Mouse (Mus musculus): ENCODE results near the gene Ovol3.

Gene Ovol3

DNA sequence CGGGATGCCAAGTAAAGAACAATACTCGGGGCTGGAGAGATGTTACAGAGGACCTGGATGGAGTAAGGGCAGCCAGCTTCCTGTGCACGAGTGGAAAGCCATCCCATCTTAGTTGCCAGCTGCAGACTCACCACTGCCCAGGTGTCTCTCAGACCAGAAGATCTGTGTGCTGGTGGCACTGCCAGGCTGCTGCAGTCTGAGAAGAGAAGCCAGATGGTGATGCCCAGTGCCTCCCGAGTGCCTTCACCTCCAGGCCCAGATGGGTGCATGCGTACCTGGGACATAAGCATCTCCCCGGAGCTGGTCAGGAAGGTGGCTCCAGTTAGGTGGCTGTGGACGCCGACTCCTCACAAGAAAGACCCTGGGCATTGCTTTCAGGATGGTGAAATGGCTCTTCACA lies 434 bp downstream of the Ovol3 start:
- ChIA-PET CTCF (interaction anchor here in 2 of 4 experiments (0.6 to 1.5 kb wide), 3 partner anchors 25 to 434 kb away, joined by 3 to 4 read pairs (median 3); no protein-coding TSS in a partner anchor), POLR2A (interaction anchor here in 3 of 4 experiments (0.5 to 6.2 kb wide), 10 partner anchors 7 to 329 kb away, joined by 3 to 73 read pairs (median 6); partner anchors contain the start of genes Thap8 (in 2 of the 3), Wdr62 (in 2 of the 3) and Zfp260 (in 1 of the 3))

GRCm38 (mm10) chr7:30234276-30234858 lies 1.2 kb downstream of the Ovol3 start:
- CTCF ChIA-PET: interaction anchor here in 2 of 4 experiments (1.1 to 1.5 kb wide), 3 partner anchors 18 to 65 kb away, joined by 3 to 8 read pairs (median 4); no protein-coding TSS in a partner anchor
- POLR2A ChIA-PET: interaction anchor here (0.7 to 6.2 kb wide), 13 partner anchors 8 to 140 kb away, joined by 3 to 73 read pairs (median 3); partner anchors contain the start of genes Thap8 (in 2 of the 4), Wdr62 (in 2 of the 4) and Zfp260 (in 1 of the 4)

DNA sequence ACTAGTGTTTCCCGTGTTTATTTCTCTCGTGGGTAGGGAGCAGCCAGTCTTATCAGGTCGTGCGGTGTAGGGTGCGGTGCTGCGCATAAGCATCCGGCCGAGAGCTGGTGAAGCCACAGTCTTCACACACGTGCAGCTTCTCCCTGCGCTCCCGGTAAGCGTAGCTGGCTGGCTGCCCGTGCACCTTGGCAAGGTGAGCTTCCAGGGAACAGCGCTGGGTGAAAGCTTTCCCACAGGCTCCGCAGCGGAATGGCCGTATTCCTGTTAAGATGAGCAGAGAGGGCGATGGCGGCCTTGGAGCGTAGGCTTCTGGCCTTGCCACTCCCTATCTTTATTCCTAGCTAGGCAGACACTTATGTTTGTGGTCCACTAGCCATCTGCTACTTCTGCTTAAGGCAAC lies 2.1 kb downstream of the Ovol3 start:
- ChIA-PET CTCF (interaction anchor here (0.5 to 2.7 kb wide), 22 partner anchors 14 to 1201 kb away, joined by 3 to 11 read pairs (median 4); partner anchors contain the start of genes Capns1 (in 1 of the 4), Thap8 (in 1 of the 4) and Wdr62 (in 1 of the 4)), POLR2A (interaction anchor here (0.5 to 6.2 kb wide), 24 partner anchors 9 to 724 kb away, joined by 3 to 73 read pairs (median 4); partner anchors contain the start of genes Thap8 (in 2 of the 4), Wdr62 (in 2 of the 4), Cox7a1 (in 1 of the 4) and E130208F15Rik (in 1 of the 4))

DNA sequence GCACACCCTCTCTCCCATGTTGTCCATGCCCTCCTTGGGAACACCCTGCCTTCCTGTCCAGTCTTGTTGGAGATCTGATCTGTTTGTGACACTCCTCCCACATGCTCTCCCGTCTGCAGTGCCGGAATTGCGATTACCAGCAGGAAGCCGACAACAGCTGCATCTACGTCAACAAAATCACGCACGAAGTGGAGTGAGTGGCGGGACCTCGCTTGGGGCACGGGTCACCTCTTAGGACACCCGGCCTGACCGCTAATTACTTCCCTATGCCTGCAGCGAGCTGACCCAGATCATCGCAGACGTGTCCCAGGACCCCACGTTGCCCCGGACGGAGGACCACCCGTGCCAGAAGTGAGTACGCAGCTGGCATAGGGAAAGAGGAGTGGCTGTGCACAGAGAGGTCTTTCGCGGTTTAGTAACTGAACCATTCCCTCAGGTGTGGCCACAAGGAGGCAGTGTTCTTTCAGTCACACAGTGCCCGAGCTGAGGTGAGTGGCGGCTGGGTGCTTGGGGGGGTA lies 2.8 kb downstream of the Ovol3 start:
- ChIA-PET CTCF (interaction anchor here (0.6 to 2.7 kb wide), 19 partner anchors 13 to 220 kb away, joined by 3 to 11 read pairs (median 4); partner anchors contain the start of genes Capns1 (in 1 of the 4), Thap8 (in 1 of the 4) and Wdr62 (in 1 of the 4)), POLR2A (interaction anchor here in 3 of 4 experiments (0.8 to 6.2 kb wide), 30 partner anchors 8 to 307 kb away, joined by 3 to 73 read pairs (median 4); partner anchors contain the start of genes Thap8 (in 3 of the 3), Wdr62 (in 3 of the 3), Cox7a1 (in 1 of the 3) and E130208F15Rik (in 1 of the 3))

- POLR2A ChIA-PET: interaction anchor here (0.5 to 6.2 kb wide), 50 partner anchors 8 to 394 kb away, joined by 3 to 73 read pairs (median 4); partner anchors contain the start of genes Thap8 (in 3 of the 4), Wdr62 (in 3 of the 4), Alkbh6 (in 1 of the 4) and Capns1 (in 1 of the 4)
- CTCF ChIA-PET: interaction anchor here in 3 of 4 experiments (0.7 to 2.7 kb wide), 14 partner anchors 11 to 219 kb away, joined by 3 to 10 read pairs (median 6); partner anchors contain the start of genes Capns1 (in 1 of the 3) and Wdr62 (in 1 of the 3)
Measured at GRCm38 (mm10) chr7:30231669-30232454, 3.7 kb downstream of the Ovol3 start, which contains the start of the genes Polr2i and Tbcb. Gene Polr2i (plus strand): TSS chr7:30231948. Gene Tbcb (minus strand): TSS chr7:30232272.

DNA sequence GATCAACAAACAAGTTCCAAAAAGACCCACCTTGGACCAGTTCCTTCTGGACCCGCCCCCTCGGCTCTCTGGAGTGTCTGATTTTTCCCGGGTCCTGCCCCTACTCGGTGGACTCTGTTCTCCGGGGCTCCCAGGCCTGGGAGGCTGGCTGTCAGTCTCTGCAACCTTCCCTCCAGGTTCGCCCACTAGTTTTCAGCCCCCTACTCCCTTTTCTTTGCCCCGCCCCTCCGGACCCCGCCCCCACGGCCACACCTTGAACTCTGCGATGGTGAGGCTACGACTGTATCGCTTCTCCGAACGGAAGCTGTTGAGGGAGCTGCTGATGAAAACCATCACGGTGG lies 4.2 kb downstream of the Ovol3 start:
- POLR2A ChIA-PET: interaction anchor here (0.5 to 6.2 kb wide), 41 partner anchors 8 to 395 kb away, joined by 3 to 73 read pairs (median 4); partner anchors contain the start of genes Thap8 (in 3 of the 4), Wdr62 (in 3 of the 4), Alkbh6 (in 1 of the 4) and Capns1 (in 1 of the 4)
- CTCF ChIA-PET: interaction anchor here in 3 of 4 experiments (0.7 to 2.7 kb wide), 11 partner anchors 11 to 101 kb away, joined by 3 to 10 read pairs (median 6); partner anchors contain the start of genes Capns1 (in 1 of the 3) and Wdr62 (in 1 of the 3)

DNA sequence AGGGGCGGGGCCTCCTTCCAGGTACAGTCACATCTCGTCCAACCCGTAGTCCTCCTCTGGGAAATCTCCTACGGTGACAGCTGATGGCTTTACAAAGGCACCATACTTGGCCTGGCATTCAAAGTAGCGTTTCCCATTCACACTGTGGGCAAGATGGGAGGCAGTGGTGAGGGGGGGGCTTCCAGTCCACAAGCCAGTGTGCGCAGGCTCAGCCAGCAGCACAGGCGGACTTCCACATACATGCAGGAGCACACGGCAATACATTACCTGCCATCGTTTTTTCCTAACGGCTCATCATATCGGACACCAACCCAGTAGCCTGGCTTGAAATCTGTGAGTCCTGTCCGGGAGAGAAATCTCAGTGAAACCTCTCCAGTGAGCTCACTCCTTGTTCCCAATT lies 11.3 kb downstream of the Ovol3 start:
- ChIA-PET CTCF (no interaction called here), POLR2A (interaction anchor here in 2 of 4 experiments (1.5 to 1.9 kb wide), 2 partner anchors 30 to 56 kb away, joined by 5 read pairs; partner anchors contain the start of genes Thap8 (in 1 of the 2) and Wdr62 (in 1 of the 2))

- CTCF ChIA-PET: interaction anchor here in 1 of 4 experiments (0.9 kb wide), 1 partner anchor 24 kb away, joined by 3 read pairs; the partner anchor contains the start of gene Capns1
- POLR2A ChIA-PET: interaction anchor here in 2 of 4 experiments (0.6 to 2.0 kb wide), 5 partner anchors 9 to 193 kb away, joined by 3 to 7 read pairs (median 3); partner anchors contain the start of genes Capns1 (in 1 of the 2), Polr2i (in 1 of the 2), Tbcb (in 1 of the 2) and Wdr62 (in 1 of the 2)
Measured at GRCm38 (mm10) chr7:30222205-30222604, 13.3 kb downstream of the Ovol3 start.

DNA sequence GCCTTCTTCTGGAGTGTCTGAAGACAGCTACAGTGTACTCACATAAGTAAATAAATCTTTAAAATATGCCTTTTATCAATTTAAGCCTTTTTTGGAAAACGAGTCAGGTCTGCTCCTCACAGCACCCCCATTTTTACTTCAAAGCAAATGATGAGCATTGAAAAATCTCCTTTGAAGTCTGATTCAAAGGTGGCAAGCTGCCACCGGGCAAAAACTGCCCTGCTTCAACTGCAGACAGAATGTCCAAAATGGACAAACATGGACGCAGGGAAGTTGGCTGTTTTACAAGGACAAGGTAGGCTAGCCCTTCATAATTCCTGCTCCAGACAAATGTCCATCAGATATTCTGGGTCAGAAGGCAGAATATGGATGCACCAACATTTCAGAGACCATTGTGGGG lies 14.1 kb downstream of the Ovol3 start:
- ChIA-PET POLR2A (interaction anchor here in 2 of 4 experiments (0.8 to 2.4 kb wide), 4 partner anchors 10 to 126 kb away, joined by 3 to 8 read pairs (median 6); partner anchors contain the start of genes Polr2i (in 2 of the 2), Tbcb (in 2 of the 2), Thap8 (in 1 of the 2) and Wdr62 (in 1 of the 2)), CTCF (interaction anchor here in 1 of 4 experiments (1.1 kb wide), 1 partner anchor 16 kb away, joined by 3 read pairs; no protein-coding TSS in a partner anchor)

DNA sequence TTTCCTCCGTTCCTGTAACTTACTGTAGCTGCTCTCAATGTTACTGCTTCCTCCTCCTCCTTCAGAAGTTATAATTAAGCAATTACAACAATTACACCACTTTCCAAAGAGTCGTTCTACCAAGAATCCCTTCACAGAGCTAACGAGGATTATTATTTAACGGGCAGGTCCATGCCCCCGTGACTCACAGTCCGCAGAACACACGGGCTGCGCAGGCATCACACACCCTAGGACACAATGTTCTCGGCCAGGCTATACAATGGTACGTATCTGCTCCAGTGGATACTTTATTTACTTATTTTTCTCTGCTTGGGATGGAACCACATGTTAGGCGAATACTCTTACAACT lies 15.5 kb downstream of the Ovol3 start:
- ChIA-PET POLR2A (interaction anchor here (0.6 to 5.3 kb wide), 32 partner anchors 9 to 150 kb away, joined by 3 to 36 read pairs (median 5); partner anchors contain the start of genes Polr2i (in 4 of the 4), Tbcb (in 4 of the 4), Capns1 (in 3 of the 4) and Thap8 (in 3 of the 4)), CTCF (interaction anchor here (0.5 to 3.8 kb wide), 15 partner anchors 10 to 621 kb away, joined by 3 to 51 read pairs (median 4); partner anchors contain the start of gene Capns1 (in 2 of the 4))

DNA sequence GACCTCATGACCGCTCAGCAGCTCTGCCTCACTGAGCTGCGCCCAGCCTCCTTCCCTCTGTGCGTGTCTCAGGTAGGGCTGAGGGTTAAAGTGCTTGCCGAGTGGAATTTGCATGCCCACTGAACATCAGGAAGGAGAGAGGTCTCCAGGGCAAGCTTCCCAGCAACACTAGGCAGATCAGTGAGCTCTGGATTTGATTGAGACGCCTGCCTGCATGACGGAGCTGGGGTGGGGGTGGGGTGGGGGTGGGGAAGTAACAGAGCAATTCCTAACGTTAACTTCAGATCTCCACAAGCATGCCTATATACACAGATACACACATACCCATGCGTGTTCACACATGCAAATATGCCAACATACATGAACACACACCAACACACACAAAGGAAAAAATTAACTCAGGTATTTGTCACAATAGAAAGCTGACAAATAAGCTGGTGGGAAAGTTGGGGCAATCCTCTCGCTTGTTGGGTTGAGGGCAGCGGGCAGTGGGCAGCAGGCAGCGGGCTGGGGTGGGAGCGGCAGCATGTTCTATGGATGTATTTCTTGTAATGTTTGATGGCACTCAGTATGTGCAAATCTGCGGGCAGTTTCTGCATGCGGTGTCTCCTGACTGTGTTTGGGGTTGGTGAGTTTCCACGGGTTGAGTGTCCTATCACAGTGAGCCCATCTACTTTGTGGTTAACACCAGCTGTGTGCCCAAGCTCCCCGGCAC lies 16.1 kb downstream of the Ovol3 start:
- CTCF ChIA-PET: interaction anchor here (0.5 to 3.8 kb wide), 22 partner anchors 8 to 620 kb away, joined by 3 to 51 read pairs (median 4); partner anchors contain the start of genes Capns1 (in 2 of the 4), Polr2i (in 1 of the 4) and Tbcb (in 1 of the 4)

DNA sequence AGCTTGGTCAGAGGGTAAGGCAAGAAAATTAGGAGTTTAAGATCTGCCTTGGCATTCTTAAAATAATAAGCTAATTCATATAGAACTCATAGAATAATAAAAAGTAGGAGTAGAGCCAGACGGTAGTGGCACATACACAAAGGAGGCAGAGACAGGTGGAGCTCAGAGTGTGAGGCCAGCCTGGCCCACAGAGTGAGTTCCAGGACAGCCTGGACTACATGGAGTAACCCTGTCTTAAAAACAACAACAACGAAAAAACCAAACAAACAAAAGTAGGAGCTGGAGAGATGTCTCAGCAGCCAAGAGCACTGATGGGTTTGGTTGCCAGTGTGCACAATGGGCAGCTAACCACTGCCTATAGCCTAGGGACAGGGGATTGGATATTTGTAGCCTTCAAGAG lies 18.2 kb downstream of the Ovol3 start:
- ChIA-PET CTCF (interaction anchor here (0.6 to 3.8 kb wide), 46 partner anchors 12 to 1585 kb away, joined by 3 to 51 read pairs (median 5); partner anchors contain the start of genes Capns1 (in 2 of the 4), Cox7a1 (in 2 of the 4), Polr2i (in 2 of the 4) and Tbcb (in 2 of the 4)), POLR2A (interaction anchor here (0.5 to 5.3 kb wide), 35 partner anchors 12 to 234 kb away, joined by 3 to 36 read pairs (median 5); partner anchors contain the start of genes Polr2i (in 3 of the 4), Tbcb (in 3 of the 4), Thap8 (in 3 of the 4) and Wdr62 (in 3 of the 4))

More for the DNA sequence above, 16.1 kb downstream of the Ovol3 start:
- POLR2A ChIA-PET: interaction anchor here (0.6 to 5.3 kb wide), 39 partner anchors 8 to 333 kb away, joined by 3 to 36 read pairs (median 4); partner anchors contain the start of genes Polr2i (in 4 of the 4), Tbcb (in 4 of the 4), Capns1 (in 3 of the 4) and Thap8 (in 3 of the 4)

DNA sequence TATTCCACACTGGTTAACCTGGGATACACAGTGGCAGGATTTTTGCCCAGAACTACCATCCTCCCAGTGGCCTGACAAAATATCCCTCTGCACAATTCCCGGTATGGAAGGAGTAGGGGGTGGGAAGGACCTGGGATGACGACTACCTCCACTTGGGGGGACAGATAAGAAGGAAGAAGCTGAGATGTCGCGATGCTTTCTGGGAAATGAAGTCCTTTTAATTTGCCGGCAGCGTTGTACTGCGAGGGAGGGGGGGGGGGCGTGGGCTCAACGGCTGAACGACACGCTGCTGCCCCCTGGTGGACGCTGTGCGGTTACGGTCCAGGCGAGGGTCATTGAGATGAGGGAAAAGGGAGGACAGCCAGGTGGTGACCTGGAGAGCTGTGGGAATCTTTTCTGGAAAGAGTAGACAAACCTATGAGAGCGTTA lies 18.8 kb downstream of the Ovol3 start:
- POLR2A ChIA-PET: interaction anchor here (0.5 to 5.3 kb wide), 38 partner anchors 12 to 234 kb away, joined by 3 to 36 read pairs (median 5); partner anchors contain the start of genes Polr2i (in 3 of the 4), Tbcb (in 3 of the 4), Thap8 (in 3 of the 4) and Wdr62 (in 3 of the 4)
- CTCF ChIA-PET: interaction anchor here (0.6 to 3.8 kb wide), 52 partner anchors 11 to 1584 kb away, joined by 3 to 51 read pairs (median 5); partner anchors contain the start of genes Capns1 (in 2 of the 4), Cox7a1 (in 2 of the 4), Polr2i (in 2 of the 4) and Tbcb (in 2 of the 4)

DNA sequence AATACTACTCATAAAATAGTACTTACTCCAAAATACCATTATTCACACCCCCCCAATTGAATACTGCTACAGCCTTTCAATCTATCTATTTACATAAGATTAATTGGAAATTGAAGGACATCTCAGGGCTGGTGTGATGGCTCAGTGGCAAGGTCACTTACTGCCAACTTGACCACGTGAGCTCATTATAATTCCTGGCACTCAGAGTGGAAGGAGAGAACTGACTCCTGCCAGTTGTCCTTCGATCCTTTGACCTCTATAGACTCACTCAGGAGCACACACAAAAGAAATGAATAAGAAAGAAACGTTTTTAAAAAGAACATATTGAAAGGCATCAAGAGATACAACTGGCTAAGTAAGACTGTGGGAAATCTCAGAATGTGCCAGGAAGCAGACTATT lies 19.6 kb downstream of the Ovol3 start:
- ChIA-PET CTCF (interaction anchor here (0.5 to 3.3 kb wide), 18 partner anchors 10 to 310 kb away, joined by 3 to 21 read pairs (median 8); partner anchors contain the start of genes Capns1 (in 3 of the 4) and Zfp146 (in 1 of the 4)), POLR2A (interaction anchor here in 3 of 4 experiments (1.1 to 5.3 kb wide), 19 partner anchors 11 to 84 kb away, joined by 3 to 36 read pairs (median 5); partner anchors contain the start of genes Cox7a1 (in 3 of the 3), Thap8 (in 3 of the 3), Wdr62 (in 3 of the 3) and Capns1 (in 2 of the 3))

GRCm38 (mm10) chr7:30213881-30214280 lies 21.6 kb downstream of the Ovol3 start:
- POLR2A ChIA-PET: interaction anchor here in 2 of 4 experiments (0.6 to 1.0 kb wide), 2 partner anchors 16 to 137 kb away, joined by 4 read pairs; partner anchors contain the start of gene Capns1 (in 1 of the 2)
- CTCF ChIA-PET: no interaction called here

Measured in embryonic stem cell, embryonic (primary cell).